Mouse (Mus musculus) cortical plate, adult 2 months (tissue): ENCODE results near the gene Pdlim7. TPM values are rescaled to one million over a fixed set of nuclear protein-coding genes. Genes with fewer than 3 reads are reported as not detected.
A peak's percentile ranks its signal among the peaks of the same experiment; 100 is the strongest.

Experiments
- H3K27ac ChIP-seq: fragments of 200-500 bp; 2 replicates; pipeline ENCODE4 v1.5.1; 2012; ENCODE audit warnings: low read length, control low read depth, inconsistent platforms; ENCODE audit not compliant: insufficient read depth
- H3K4me1 ChIP-seq: fragments of 200-500 bp; 2 replicates; pipeline ENCODE4 v1.6.1; 2011; ENCODE audit warnings: low read length; ENCODE audit not compliant: control insufficient read depth, insufficient read depth
- H3K4me3 ChIP-seq: fragments of 200-500 bp; 2 replicates; pipeline ENCODE4 v1.5.1; 2011; ENCODE audit warnings: mild to moderate bottlenecking, low read length, control low read depth; ENCODE audit not compliant: insufficient read depth
- CTCF ChIP-seq: fragments of 200-500 bp; IDR thresholded peaks from 2 replicates; pipeline ENCODE4 v1.5.1; 2011; ENCODE audit warnings: mild to moderate bottlenecking, control low read depth, low read length; ENCODE audit not compliant: insufficient read depth; ENCODE audit errors: extremely low read depth
- POLR2A ChIP-seq: fragments of 200-500 bp; IDR thresholded peaks from 2 replicates; pipeline ENCODE4 v1.6.1; 2011; ENCODE audit warnings: mild to moderate bottlenecking, low read length, control low read depth; ENCODE audit not compliant: insufficient read depth; ENCODE audit errors: extremely low read depth
- polyA plus RNA-seq: library from polyadenylated mRNA; depleted of rRNA; stranded (reverse); fragments of >200 nt; gene quantifications from 2 replicates; pipeline ENCODE4 v1.2.3, GENCODE M21; 2012; rRNA removed

The Pdlim7 gene
- 168 and 171 TPM in 2 replicates for polyA plus RNA-seq

- Histone ChIP-seq H3K4me1 (peaks cover 5% of the 10 kb centered on the region), H3K4me3 (peak within 1 kb of the TSS; percentile 63)
- TF ChIP-seq CTCF (peak; percentile 71), POLR2A (peak; percentile 84)
Measured at GRCm38 (mm10) chr13:55513111-55513748, at the start of gene Pdlim7. Gene Pdlim7, minus strand, starts transcription at chr13:55513676.

GRCm38 (mm10) chr13:55557499-55557898 is 44.0 kb upstream of the Pdlim7 start:
- H3K27ac ChIP-seq = no peak overlapping the region

More at GRCm38 (mm10) chr13:55513111-55513748, at the start of gene Pdlim7:
- H3K27ac ChIP-seq = peak within 1 kb of the TSS; percentile 86

DNA sequence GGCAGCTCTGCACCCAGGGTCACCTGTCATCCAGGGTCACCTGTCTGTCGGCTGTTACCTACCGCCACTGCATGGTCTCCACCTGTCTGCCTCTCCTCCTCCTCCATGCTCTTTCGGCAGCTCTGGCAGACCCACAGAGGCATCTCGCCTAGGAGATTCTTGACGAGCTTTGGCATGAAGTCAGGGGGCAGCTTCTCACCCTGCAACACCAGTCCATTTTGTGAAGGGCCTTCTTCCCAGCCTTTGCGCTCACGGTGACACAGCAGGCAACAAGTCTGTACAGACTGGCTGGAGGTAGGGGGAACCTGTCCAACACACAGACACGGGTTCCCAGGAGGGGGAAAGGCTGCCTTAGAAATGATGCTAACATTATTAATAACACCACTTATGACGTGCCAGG is 42.4 kb upstream of the Pdlim7 start:
- no peak overlapping the region for H3K4me3 ChIP-seq
- H3K4me1 ChIP-seq = no peaks in the 10 kb centered on the region
- H3K27ac ChIP-seq = no peak overlapping the region
- no peak for TF ChIP-seq CTCF
- TF ChIP-seq POLR2A = no peak

More at GRCm38 (mm10) chr13:55557499-55557898, 44.0 kb upstream of the Pdlim7 start:
- Histone ChIP-seq H3K4me3 (no peak overlapping the region), H3K4me1 (no peaks in the 10 kb centered on the region)
- TF ChIP-seq CTCF = no peak
- TF ChIP-seq POLR2A = no peak

- no peak for TF ChIP-seq POLR2A
- no peak for TF ChIP-seq CTCF
- H3K4me3 ChIP-seq = no peak overlapping the region
- peaks cover 4% of the 10 kb centered on the region for H3K4me1 ChIP-seq
- no peak overlapping the region for H3K27ac ChIP-seq
Measured at GRCm38 (mm10) chr13:55549061-55549460, 35.6 kb upstream of the Pdlim7 start.

- H3K4me1 ChIP-seq = peaks cover 4% of the 10 kb centered on the region
- TF ChIP-seq CTCF (no peak), POLR2A (no peak)
- H3K4me3 ChIP-seq = no peak overlapping the region
- H3K27ac ChIP-seq = no peak overlapping the region
Measured at GRCm38 (mm10) chr13:55548426-55548825, 35.0 kb upstream of the Pdlim7 start.

DNA sequence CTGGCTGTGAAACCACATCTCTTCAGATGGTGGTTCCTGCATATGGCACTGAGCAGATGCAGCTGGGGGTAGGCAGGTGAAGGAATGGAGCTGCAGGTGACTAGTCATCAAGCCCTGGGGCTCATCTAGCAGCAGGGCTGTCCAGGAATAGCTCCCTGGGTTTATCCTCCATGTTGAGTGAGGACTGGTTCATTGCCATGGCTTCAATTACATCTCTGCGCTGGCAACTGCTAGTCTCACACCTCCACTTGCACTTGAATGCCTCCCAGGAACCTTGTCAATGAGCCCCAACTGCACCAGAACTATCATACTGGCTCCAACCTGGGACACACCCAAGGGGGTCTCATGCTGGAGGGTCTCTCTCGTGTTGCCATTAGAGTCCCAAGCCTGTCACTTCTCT is 34.4 kb upstream of the Pdlim7 start:
- no peak for TF ChIP-seq POLR2A
- Histone ChIP-seq H3K27ac (no peak overlapping the region), H3K4me3 (no peak overlapping the region), H3K4me1 (peaks cover 4% of the 10 kb centered on the region)

- H3K4me3 ChIP-seq = no peak overlapping the region
- H3K27ac ChIP-seq = no peak overlapping the region
- TF ChIP-seq CTCF (no peak), POLR2A (no peak)
- peaks cover 4% of the 10 kb centered on the region for H3K4me1 ChIP-seq
Measured at GRCm38 (mm10) chr13:55544792-55545191, 31.3 kb upstream of the Pdlim7 start.

- Histone ChIP-seq H3K4me1 (peaks cover 4% of the 10 kb centered on the region), H3K4me3 (no peak overlapping the region), H3K27ac (no peak overlapping the region)
- TF ChIP-seq CTCF = no peak
- no peak for TF ChIP-seq POLR2A
Measured at GRCm38 (mm10) chr13:55543447-55543846, 30.0 kb upstream of the Pdlim7 start.

- Histone ChIP-seq H3K4me1 (peaks cover 3% of the 10 kb centered on the region), H3K27ac (no peak overlapping the region), H3K4me3 (no peak overlapping the region)
- TF ChIP-seq CTCF (no peak), POLR2A (no peak)
Measured at GRCm38 (mm10) chr13:55542891-55543290, 29.4 kb upstream of the Pdlim7 start.

DNA sequence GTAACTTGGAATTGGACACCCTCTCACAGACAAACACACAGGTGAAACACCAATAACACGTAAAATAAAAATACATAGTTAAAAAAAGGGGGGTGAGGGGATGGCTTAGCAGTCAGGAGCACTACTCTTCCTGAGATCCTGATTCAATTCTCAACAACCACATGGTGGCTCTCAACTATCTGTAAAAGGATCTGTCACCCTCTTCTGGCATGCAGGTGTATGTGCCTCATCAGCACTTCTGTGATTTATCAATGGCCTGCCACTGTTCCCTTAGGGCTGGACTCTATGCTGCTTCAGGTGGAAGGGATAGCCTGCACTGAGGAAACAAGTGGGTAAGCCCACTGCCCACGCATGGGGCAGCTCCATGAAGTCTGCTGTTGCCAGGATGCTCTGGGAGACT is 27.5 kb upstream of the Pdlim7 start:
- no peak overlapping the region for H3K27ac ChIP-seq
- no peak for TF ChIP-seq POLR2A
- TF ChIP-seq CTCF = 0 out of 2 replicates have a peak, but pooled peaks have one; percentile 4
- H3K4me3 ChIP-seq = no peak overlapping the region
- H3K4me1 ChIP-seq = no peaks in the 10 kb centered on the region
